Mouse (Mus musculus) testis, adult 2 months (tissue): Measurements from ENCODE around the gene Casc4.
A peak's percentile ranks its signal among the peaks of the same experiment; 100 is the strongest.

Experiments used
- CTCF ChIP-seq: fragments of 200-500 bp; IDR thresholded peaks from 2 replicates; pipeline ENCODE4 v1.5.1; 2012; ENCODE audit warnings: low read depth, mild to moderate bottlenecking, inconsistent platforms, low read length, moderate library complexity; ENCODE audit not compliant: control insufficient read depth, insufficient read depth, insufficient replicate concordance
- POLR2A ChIP-seq: fragments of 200-500 bp; IDR thresholded peaks from 2 replicates; pipeline ENCODE4 v1.6.1; 2012; ENCODE audit warnings: low read depth, mild to moderate bottlenecking, inconsistent platforms, low read length, moderate library complexity; ENCODE audit not compliant: control insufficient read depth

DNA sequence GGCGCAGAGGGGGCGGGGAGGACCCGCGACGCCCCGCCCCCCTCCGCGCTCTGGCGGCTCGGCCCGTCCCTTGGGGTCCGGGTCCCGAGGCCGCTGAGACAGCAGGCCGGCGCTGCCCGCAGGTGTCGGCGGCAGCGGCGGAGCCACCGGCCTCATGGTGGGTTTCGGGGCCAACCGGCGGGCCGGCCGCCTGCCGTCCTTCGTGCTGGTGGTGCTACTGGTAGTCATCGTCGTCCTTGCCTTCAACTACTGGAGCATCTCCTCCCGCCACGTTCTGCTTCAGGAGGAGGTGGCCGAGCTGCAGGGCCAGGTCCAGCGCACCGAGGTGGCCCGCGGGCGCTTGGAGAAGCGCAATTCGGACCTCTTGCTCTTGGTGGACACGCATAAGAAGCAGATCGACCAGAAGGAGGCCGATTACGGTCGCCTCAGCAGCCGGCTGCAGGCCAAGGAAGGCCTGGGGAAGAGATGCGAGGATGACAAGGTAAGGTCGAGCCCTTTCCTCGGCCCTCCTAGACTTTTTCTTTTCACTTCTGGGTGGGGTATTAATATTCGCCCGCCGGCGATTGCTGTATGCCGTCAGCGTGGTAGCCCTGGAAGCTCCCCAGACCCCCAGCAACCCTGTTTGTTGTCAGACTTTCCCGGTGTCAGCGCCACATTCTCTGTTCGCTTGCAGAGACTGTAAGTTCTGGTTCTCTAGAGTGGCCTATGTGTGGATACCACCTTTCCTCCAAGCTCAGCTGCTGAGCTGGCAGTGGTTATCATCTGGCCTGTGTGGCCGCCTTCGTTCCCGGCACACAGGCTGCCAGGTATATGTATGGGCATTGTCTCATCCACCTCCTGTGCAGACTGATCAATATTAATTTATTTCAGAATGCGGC lies 520 bp downstream of the Casc4 start:
- TF ChIP-seq POLR2A: 0 out of 2 replicates have a peak, but pooled peaks have one; percentile 9
- no peak for TF ChIP-seq CTCF
